Mouse (Mus musculus): ENCODE data around the gene Tpcn2.

DNA sequence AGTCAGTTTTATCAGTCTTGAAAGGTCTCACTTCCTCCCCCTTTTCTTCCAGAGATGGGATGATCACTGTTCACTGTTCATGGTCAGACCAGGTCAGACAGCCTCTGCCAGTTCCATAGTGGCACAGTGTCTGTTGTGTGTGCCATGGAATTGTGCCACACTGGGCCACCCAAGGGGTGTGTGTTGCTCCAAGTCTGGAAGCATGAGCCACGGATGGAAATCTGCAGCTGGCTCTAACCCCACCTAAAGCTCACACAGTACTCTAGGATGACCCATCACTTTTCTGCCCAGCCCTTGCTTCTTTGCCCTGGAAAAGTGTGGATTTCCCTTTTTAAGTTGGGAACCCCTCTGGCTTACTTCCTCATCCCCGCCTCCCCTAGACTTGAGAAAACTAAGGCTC is 20.3 kb upstream of the Tpcn2 start:
- TF ChIP-seq POLR2A (IDR thresholded peaks at IDR 0.05; ENCODE audit: insufficient read depth, low read depth, low read length): no peak
- no peak for TF ChIP-seq CTCF (IDR thresholded peaks at IDR 0.05)

Measured in heart, adult 2 months (tissue).